Mouse (Mus musculus): ENCODE measurements around the gene Triap1. TPM values are rescaled to one million over a fixed set of nuclear protein-coding genes. Genes with fewer than 3 reads are reported as not detected.
A peak's percentile ranks its signal among the peaks of the same experiment; 100 is the strongest.

Gene Triap1
- polyA plus RNA-seq, 1 experiment from 2014 or later: 57.7 TPM

DNA sequence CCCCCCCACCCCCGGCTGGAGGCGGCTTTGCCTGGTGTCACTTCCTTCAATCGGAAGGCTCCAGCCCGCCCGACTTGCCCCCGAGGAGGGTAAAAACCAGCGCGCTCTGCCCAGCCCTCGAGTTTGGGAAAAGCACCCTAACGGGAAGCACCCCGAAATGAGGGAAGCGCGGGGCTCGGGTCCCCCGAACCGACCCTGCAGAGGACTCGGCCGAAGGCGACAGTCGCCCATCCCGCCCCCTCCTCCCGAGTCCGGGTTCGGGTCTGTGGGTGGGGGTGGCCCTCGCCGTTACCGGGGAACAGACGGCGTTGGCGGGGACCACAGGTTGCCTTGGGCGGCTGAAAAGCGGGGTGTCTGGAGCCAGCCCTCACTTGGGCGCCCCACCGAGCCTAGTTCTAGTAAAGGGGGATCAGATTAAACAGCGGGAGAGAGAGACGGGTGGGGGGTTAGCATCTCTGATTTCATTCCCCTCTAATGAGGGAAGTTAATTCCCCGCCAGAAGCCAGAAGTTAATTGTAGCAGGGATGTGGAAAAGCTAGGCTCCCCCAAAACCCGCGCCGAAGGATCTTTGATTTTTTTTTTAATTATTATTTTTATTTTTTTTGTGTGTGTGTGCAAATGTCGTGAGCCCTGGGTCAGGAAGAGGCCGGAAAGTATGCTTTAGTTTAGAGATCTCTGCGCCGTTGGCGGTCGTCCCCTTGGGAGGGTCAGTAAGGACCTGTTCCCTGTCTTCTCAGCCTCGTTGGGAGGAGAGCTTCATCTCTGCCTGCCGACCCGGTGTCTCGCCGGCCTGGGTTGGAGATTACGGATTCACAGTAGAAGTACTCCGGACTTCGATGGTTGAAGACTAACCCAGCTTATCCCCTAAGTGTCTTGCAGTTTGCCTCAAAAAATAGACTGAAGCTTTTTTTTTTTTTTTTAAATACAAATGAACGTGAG, 13.1 kb upstream of the Triap1 start:
- DNase-seq (ENCODE audit: low spot score, missing footprints) (peak; percentile 94), ATAC-seq (ENCODE audit: low FRiP score) (peak; percentile 48)

DNA sequence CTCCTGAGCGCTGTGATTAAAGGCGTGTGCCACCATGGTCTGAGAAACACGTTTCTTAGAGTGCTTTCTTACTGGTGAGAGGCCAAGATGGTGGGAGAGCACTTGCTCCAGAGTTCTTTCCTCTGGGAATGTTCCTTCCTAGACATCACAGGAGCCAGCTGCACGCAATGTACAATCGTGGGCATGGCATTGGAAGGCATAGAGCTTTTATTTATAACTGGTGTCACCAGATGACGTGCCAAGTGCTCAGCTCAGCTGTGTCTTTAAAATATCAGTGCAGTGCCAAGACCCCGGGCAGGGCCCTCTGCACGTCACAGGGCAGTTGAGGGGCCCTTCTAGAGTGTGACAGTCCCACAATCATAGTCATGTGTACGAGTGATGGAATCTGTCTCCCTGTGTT, 10.1 kb upstream of the Triap1 start:
- H3K4me1 ChIP-seq (ENCODE audit: control insufficient read depth, insufficient read depth, low read length): peaks cover 20% of the 10 kb centered on the region
- no peak overlapping the region for H3K9ac ChIP-seq (ENCODE audit: low read length)
- H3K4me3 ChIP-seq (ENCODE audit: low read depth, low read length): no peak overlapping the region
- no peak for ATAC-seq (ENCODE audit: low FRiP score)
- no peak overlapping the region for H3K27ac ChIP-seq (ENCODE audit: low read depth, low read length)
- peaks cover 36% of the 10 kb centered on the region for H3K36me3 ChIP-seq (ENCODE audit: control insufficient read depth, insufficient read depth, low read length)
- no peak overlapping the region for H3K4me2 ChIP-seq
- no peaks in the 10 kb centered on the region for H3K27me3 ChIP-seq (ENCODE audit: control insufficient read depth, insufficient read depth, low read length)
- no peak for DNase-seq (ENCODE audit: low spot score, missing footprints)
- H3K9me3 ChIP-seq (ENCODE audit: control insufficient read depth, low read length): no peaks in the 10 kb centered on the region
- WGBS: 91% methylated on average over 9 of the region's 9 CpGs

More for the DNA sequence above, 13.1 kb upstream of the Triap1 start:
- Histone ChIP-seq H3K27ac (ENCODE audit: low read depth, low read length) (peak overlapping the region; percentile 86), H3K9me3 (ENCODE audit: control insufficient read depth, low read length) (no peaks in the 10 kb centered on the region), H3K9ac (ENCODE audit: low read length) (peak overlapping the region; percentile 95), H3K4me3 (ENCODE audit: low read depth, low read length) (peak overlapping the region; percentile 98), H3K36me3 (ENCODE audit: control insufficient read depth, insufficient read depth, low read length) (peaks cover 11% of the 10 kb centered on the region; the same call in 1 of the 2 replicates), H3K27me3 (ENCODE audit: control insufficient read depth, insufficient read depth, low read length) (no peaks in the 10 kb centered on the region), H3K4me2 (peak overlapping the region; percentile 82), H3K4me1 (ENCODE audit: control insufficient read depth, insufficient read depth, low read length) (peaks cover 20% of the 10 kb centered on the region)
- WGBS: under 1% methylated on average over 55 of the region's 55 CpGs

DNA sequence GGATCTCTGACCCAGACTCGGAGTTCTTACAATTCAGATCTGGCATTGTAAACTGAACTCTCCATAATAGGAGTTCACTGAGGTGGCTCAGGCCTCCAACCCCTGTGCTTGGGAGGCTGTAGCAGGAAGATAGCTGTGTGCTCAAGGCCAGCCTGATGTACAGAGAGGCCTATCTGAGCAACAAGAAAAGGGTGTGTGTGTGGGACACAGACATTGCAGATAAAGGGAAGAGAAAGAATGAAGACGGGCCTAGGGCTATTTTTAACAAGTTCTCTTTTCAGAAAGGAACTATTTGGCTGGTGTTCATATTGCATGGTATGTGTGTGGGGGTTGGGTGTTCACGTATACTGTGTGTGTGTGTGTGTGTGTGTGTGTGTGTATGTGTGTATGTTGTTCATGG, 7.4 kb upstream of the Triap1 start:
- Histone ChIP-seq H3K4me3 (ENCODE audit: low read depth, low read length) (no peak overlapping the region), H3K27ac (ENCODE audit: low read depth, low read length) (no peak overlapping the region), H3K27me3 (ENCODE audit: control insufficient read depth, insufficient read depth, low read length) (no peaks in the 10 kb centered on the region), H3K4me2 (no peak overlapping the region), H3K9ac (ENCODE audit: low read length) (no peak overlapping the region), H3K9me3 (ENCODE audit: control insufficient read depth, low read length) (no peaks in the 10 kb centered on the region), H3K4me1 (ENCODE audit: control insufficient read depth, insufficient read depth, low read length) (peaks cover 10% of the 10 kb centered on the region), H3K36me3 (ENCODE audit: control insufficient read depth, insufficient read depth, low read length) (peaks cover 36% of the 10 kb centered on the region)
- DNase-seq (ENCODE audit: low spot score, missing footprints) (no peak), ATAC-seq (ENCODE audit: low FRiP score) (no peak)
- WGBS: 87% methylated on average over 3 of the region's 3 CpGs

DNA sequence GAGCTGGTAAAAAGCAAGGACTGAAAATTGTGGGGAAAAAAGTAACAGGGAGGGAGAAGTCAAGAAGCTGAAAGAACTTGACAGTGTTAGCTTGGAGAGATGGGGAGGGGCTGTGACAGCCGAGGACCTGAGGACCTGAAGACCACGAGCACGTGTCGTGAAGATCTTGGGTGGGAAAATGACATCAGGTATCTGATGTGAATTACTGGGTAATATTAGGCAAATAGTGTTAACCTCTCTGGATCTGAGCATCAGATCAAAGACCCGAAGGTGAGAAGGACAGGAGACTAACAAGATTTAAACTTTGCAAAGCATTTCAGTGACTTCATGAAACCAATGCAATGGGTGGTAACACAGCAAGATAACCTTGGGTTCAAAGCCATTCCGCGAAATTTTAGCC, 1.0 kb upstream of the Triap1 start:
- DNase-seq (ENCODE audit: low spot score, missing footprints) (peak; percentile 88), ATAC-seq (ENCODE audit: low FRiP score) (no peak)
- H3K4me2 ChIP-seq: peak overlapping the region; percentile 78
- no peaks in the 10 kb centered on the region for H3K27me3 ChIP-seq (ENCODE audit: control insufficient read depth, insufficient read depth, low read length)
- H3K4me3 ChIP-seq (ENCODE audit: low read depth, low read length): peak overlapping the region; percentile 79; the same call in 1 of the 2 replicates
- peaks cover 24% of the 10 kb centered on the region for H3K36me3 ChIP-seq (ENCODE audit: control insufficient read depth, insufficient read depth, low read length)
- 38% methylated on average over 7 of the region's 7 CpGs for WGBS
- H3K4me1 ChIP-seq (ENCODE audit: control insufficient read depth, insufficient read depth, low read length): peaks cover 11% of the 10 kb centered on the region; the same call in 1 of the 2 replicates
- H3K9me3 ChIP-seq (ENCODE audit: control insufficient read depth, low read length): no peaks in the 10 kb centered on the region
- peak overlapping the region; percentile 41; the same call in 1 of the 2 replicates for H3K9ac ChIP-seq (ENCODE audit: low read length)
- H3K27ac ChIP-seq (ENCODE audit: low read depth, low read length): no peak overlapping the region

- peak overlapping the region; percentile 94 for H3K9ac ChIP-seq (ENCODE audit: low read length)
- H3K4me1 ChIP-seq (ENCODE audit: control insufficient read depth, insufficient read depth, low read length): peaks cover 11% of the 10 kb centered on the region; the same call in 1 of the 2 replicates
- H3K27ac ChIP-seq (ENCODE audit: low read depth, low read length): peak overlapping the region; percentile 78; the same call in 1 of the 2 replicates
- H3K9me3 ChIP-seq (ENCODE audit: control insufficient read depth, low read length): no peaks in the 10 kb centered on the region
- 13% methylated on average over 36 of the region's 36 CpGs for WGBS
- DNase-seq (ENCODE audit: low spot score, missing footprints): no peak
- peak overlapping the region; percentile 79 for H3K4me3 ChIP-seq (ENCODE audit: low read depth, low read length)
- H3K27me3 ChIP-seq (ENCODE audit: control insufficient read depth, insufficient read depth, low read length): no peaks in the 10 kb centered on the region
- H3K36me3 ChIP-seq (ENCODE audit: control insufficient read depth, insufficient read depth, low read length): peaks cover 22% of the 10 kb centered on the region
- 0 out of 2 replicates have a peak, but pooled peaks have one; percentile 8 for ATAC-seq (ENCODE audit: low FRiP score)
- peak overlapping the region; percentile 78 for H3K4me2 ChIP-seq
These were observed 515 bp downstream of the Triap1 start for GRCm38 (mm10) chr5:115341314-115342165.

- ATAC-seq (ENCODE audit: low FRiP score) (peak; percentile 43; the same call in 1 of the 2 replicates), DNase-seq (ENCODE audit: low spot score, missing footprints) (peak; percentile 96)
- Histone ChIP-seq H3K9ac (ENCODE audit: low read length) (no peak overlapping the region), H3K9me3 (ENCODE audit: control insufficient read depth, low read length) (no peaks in the 10 kb centered on the region), H3K4me1 (ENCODE audit: control insufficient read depth, insufficient read depth, low read length) (peaks cover 14% of the 10 kb centered on the region), H3K4me3 (ENCODE audit: low read depth, low read length) (peak overlapping the region; percentile 89), H3K4me2 (peak overlapping the region; percentile 85), H3K27ac (ENCODE audit: low read depth, low read length) (no peak overlapping the region), H3K36me3 (ENCODE audit: control insufficient read depth, insufficient read depth, low read length) (peaks cover 20% of the 10 kb centered on the region), H3K27me3 (ENCODE audit: control insufficient read depth, insufficient read depth, low read length) (no peaks in the 10 kb centered on the region)
- 6% methylated on average over 5 of the region's 5 CpGs for WGBS
These were observed 6.5 kb downstream of the Triap1 start for GRCm38 (mm10) chr5:115347564-115347963.

DNA sequence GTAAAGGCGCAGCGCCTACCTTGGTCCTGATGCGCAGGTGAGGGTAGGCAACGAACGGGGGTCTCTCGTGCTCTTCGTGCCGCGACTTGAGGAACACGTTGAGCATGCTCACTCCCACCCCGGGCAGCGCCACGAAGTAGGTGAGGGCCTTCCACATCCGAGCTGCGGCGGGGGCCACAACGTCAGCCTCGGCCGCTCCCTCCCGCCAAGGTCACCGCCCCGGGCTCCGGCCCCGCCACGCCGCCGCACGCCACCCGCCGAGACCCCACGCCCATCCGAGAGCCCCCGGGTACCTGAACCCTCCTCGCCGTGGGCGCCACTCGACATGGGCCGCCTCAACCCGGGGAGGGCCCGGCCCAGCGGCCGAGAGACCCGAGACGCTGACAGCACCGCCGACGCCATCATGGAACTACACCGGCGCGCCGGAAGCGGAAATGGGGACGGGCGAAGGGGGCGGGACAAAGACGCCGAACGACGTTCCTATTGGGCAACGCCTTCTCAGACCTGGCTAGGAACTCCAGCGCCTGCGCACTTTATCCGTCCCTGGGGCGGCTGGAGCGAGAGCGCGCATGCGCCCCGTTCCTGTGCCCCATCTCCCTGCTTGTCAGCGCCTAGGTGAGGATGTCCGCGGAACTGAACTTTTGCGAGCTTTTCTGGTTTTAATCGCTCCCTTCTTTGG, 7.7 kb downstream of the Triap1 start, which contains the start of gene Cox6a1:
Gene Cox6a1 (minus strand): TSS at position 436 of the 679 bp plus-strand sequence.
- peak; percentile 95 for ATAC-seq (ENCODE audit: low FRiP score)
- H3K36me3 ChIP-seq (ENCODE audit: control insufficient read depth, insufficient read depth, low read length): peaks cover 15% of the 10 kb centered on the region
- H3K4me1 ChIP-seq (ENCODE audit: control insufficient read depth, insufficient read depth, low read length): peaks cover 14% of the 10 kb centered on the region
- WGBS: under 1% methylated on average over 74 of the region's 74 CpGs
- DNase-seq (ENCODE audit: low spot score, missing footprints): peak; percentile 100
- H3K4me2 ChIP-seq: peak within 1 kb of the TSS; percentile 85
- H3K27me3 ChIP-seq (ENCODE audit: control insufficient read depth, insufficient read depth, low read length): no peaks in the 10 kb centered on the region
- peak within 1 kb of the TSS; percentile 89 for H3K4me3 ChIP-seq (ENCODE audit: low read depth, low read length)
- peak within 1 kb of the TSS; percentile 78 for H3K9ac ChIP-seq (ENCODE audit: low read length)
- H3K9me3 ChIP-seq (ENCODE audit: control insufficient read depth, low read length): no peaks in the 10 kb centered on the region
- peak within 1 kb of the TSS; percentile 77; the same call in 1 of the 2 replicates for H3K27ac ChIP-seq (ENCODE audit: low read depth, low read length)

GRCm38 (mm10) chr5:115349225-115349555, 8.2 kb downstream of the Triap1 start:
- Histone ChIP-seq H3K9me3 (ENCODE audit: control insufficient read depth, low read length) (no peaks in the 10 kb centered on the region), H3K4me3 (ENCODE audit: low read depth, low read length) (peak overlapping the region; percentile 89), H3K36me3 (ENCODE audit: control insufficient read depth, insufficient read depth, low read length) (peaks cover 12% of the 10 kb centered on the region), H3K27me3 (ENCODE audit: control insufficient read depth, insufficient read depth, low read length) (no peaks in the 10 kb centered on the region), H3K4me2 (peak overlapping the region; percentile 59), H3K4me1 (ENCODE audit: control insufficient read depth, insufficient read depth, low read length) (peaks cover 14% of the 10 kb centered on the region), H3K9ac (ENCODE audit: low read length) (peak overlapping the region; percentile 78), H3K27ac (ENCODE audit: low read depth, low read length) (peak overlapping the region; percentile 77; the same call in 1 of the 2 replicates)
- peak; percentile 33 for ATAC-seq (ENCODE audit: low FRiP score)
- WGBS: under 1% methylated on average over 18 of the region's 18 CpGs
- DNase-seq (ENCODE audit: low spot score, missing footprints): no peak

Measured in midbrain, embryonic 11.5 days (tissue).